Mouse (Mus musculus): ENCODE data around the gene Rabep1. TPM values are rescaled to one million over a fixed set of nuclear protein-coding genes. Genes with fewer than 3 reads are reported as not detected.
"Not testable (repeated sequence)": the region's sequence is repeated elsewhere in the genome, so short reads cannot be mapped to it uniquely, and the experiment has no call there.

Rabep1 gene
- total RNA-seq, 1 experiment from 2014 or later = 69.4 TPM

- ATAC-seq (replicated peaks; ENCODE audit: insufficient number of reproducible peaks, low FRiP score, low TSS enrichment, poor library complexity, severe bottlenecking) = no peak
Measured at GRCm38 (mm10) chr11:70826207-70826606, 18.4 kb upstream of the Rabep1 start.

GRCm38 (mm10) chr11:70828975-70829615, 15.5 kb upstream of the Rabep1 start:
- no peak for ATAC-seq (replicated peaks; ENCODE audit: insufficient number of reproducible peaks, low FRiP score, low TSS enrichment, poor library complexity, severe bottlenecking)

- ATAC-seq (replicated peaks; ENCODE audit: insufficient number of reproducible peaks, low FRiP score, low TSS enrichment, poor library complexity, severe bottlenecking) = no peak
Measured at GRCm38 (mm10) chr11:70831201-70831600, 13.4 kb upstream of the Rabep1 start.

- ATAC-seq (replicated peaks; ENCODE audit: insufficient number of reproducible peaks, low FRiP score, low TSS enrichment, poor library complexity, severe bottlenecking) = no peak
Measured at GRCm38 (mm10) chr11:70833408-70833807, 11.2 kb upstream of the Rabep1 start.

GRCm38 (mm10) chr11:70833831-70834230, 10.7 kb upstream of the Rabep1 start:
- ATAC-seq (replicated peaks; ENCODE audit: insufficient number of reproducible peaks, low FRiP score, low TSS enrichment, poor library complexity, severe bottlenecking) = no peak

GRCm38 (mm10) chr11:70835381-70835831, 9.2 kb upstream of the Rabep1 start:
- ATAC-seq (replicated peaks; ENCODE audit: insufficient number of reproducible peaks, low FRiP score, low TSS enrichment, poor library complexity, severe bottlenecking) = no peak

GRCm38 (mm10) chr11:70837031-70837430, 7.5 kb upstream of the Rabep1 start:
- ATAC-seq (replicated peaks; ENCODE audit: insufficient number of reproducible peaks, low FRiP score, low TSS enrichment, poor library complexity, severe bottlenecking) = no peak

- no peak for ATAC-seq (replicated peaks; ENCODE audit: insufficient number of reproducible peaks, low FRiP score, low TSS enrichment, poor library complexity, severe bottlenecking)
Measured at GRCm38 (mm10) chr11:70838610-70839009, 6.0 kb upstream of the Rabep1 start.

GRCm38 (mm10) chr11:70842983-70843382, 1.6 kb upstream of the Rabep1 start:
- ATAC-seq (replicated peaks; ENCODE audit: insufficient number of reproducible peaks, low FRiP score, low TSS enrichment, poor library complexity, severe bottlenecking) = no peak

GRCm38 (mm10) chr11:70843701-70844551, 652 bp upstream of the Rabep1 start:
- ATAC-seq (replicated peaks; ENCODE audit: insufficient number of reproducible peaks, low FRiP score, low TSS enrichment, poor library complexity, severe bottlenecking) = no peak

GRCm38 (mm10) chr11:70845457-70845978, 940 bp downstream of the Rabep1 start:
- ATAC-seq (replicated peaks; ENCODE audit: insufficient number of reproducible peaks, low FRiP score, low TSS enrichment, poor library complexity, severe bottlenecking) = no peak

- ATAC-seq (replicated peaks; ENCODE audit: insufficient number of reproducible peaks, low FRiP score, low TSS enrichment, poor library complexity, severe bottlenecking) = no peak
Measured at GRCm38 (mm10) chr11:70846029-70846428, 1.5 kb downstream of the Rabep1 start.

- ATAC-seq (replicated peaks; ENCODE audit: insufficient number of reproducible peaks, low FRiP score, low TSS enrichment, poor library complexity, severe bottlenecking) = no peak
Measured at GRCm38 (mm10) chr11:70860371-70860770, 15.8 kb downstream of the Rabep1 start.

- not testable (repeated sequence) for ATAC-seq (replicated peaks; ENCODE audit: insufficient number of reproducible peaks, low FRiP score, low TSS enrichment, poor library complexity, severe bottlenecking)
Measured at GRCm38 (mm10) chr11:70863204-70863603, 18.6 kb downstream of the Rabep1 start.

GRCm38 (mm10) chr11:70865223-70865622, 20.6 kb downstream of the Rabep1 start:
- no peak for ATAC-seq (replicated peaks; ENCODE audit: insufficient number of reproducible peaks, low FRiP score, low TSS enrichment, poor library complexity, severe bottlenecking)

GRCm38 (mm10) chr11:70869263-70869662, 24.7 kb downstream of the Rabep1 start:
- ATAC-seq (replicated peaks; ENCODE audit: insufficient number of reproducible peaks, low FRiP score, low TSS enrichment, poor library complexity, severe bottlenecking) = no peak

GRCm38 (mm10) chr11:70869811-70870210, 25.2 kb downstream of the Rabep1 start:
- no peak for ATAC-seq (replicated peaks; ENCODE audit: insufficient number of reproducible peaks, low FRiP score, low TSS enrichment, poor library complexity, severe bottlenecking)

- ATAC-seq (replicated peaks; ENCODE audit: insufficient number of reproducible peaks, low FRiP score, low TSS enrichment, poor library complexity, severe bottlenecking) = no peak
Measured at GRCm38 (mm10) chr11:70870407-70870806, 25.8 kb downstream of the Rabep1 start.

- ATAC-seq (replicated peaks; ENCODE audit: insufficient number of reproducible peaks, low FRiP score, low TSS enrichment, poor library complexity, severe bottlenecking) = no peak
Measured at GRCm38 (mm10) chr11:70871110-70871509, 26.5 kb downstream of the Rabep1 start.

Data from monocyte, adult 5-6 weeks (primary cell).